Mouse (Mus musculus): ENCODE measurements around the gene Sfxn3.

Gene Sfxn3

DNA sequence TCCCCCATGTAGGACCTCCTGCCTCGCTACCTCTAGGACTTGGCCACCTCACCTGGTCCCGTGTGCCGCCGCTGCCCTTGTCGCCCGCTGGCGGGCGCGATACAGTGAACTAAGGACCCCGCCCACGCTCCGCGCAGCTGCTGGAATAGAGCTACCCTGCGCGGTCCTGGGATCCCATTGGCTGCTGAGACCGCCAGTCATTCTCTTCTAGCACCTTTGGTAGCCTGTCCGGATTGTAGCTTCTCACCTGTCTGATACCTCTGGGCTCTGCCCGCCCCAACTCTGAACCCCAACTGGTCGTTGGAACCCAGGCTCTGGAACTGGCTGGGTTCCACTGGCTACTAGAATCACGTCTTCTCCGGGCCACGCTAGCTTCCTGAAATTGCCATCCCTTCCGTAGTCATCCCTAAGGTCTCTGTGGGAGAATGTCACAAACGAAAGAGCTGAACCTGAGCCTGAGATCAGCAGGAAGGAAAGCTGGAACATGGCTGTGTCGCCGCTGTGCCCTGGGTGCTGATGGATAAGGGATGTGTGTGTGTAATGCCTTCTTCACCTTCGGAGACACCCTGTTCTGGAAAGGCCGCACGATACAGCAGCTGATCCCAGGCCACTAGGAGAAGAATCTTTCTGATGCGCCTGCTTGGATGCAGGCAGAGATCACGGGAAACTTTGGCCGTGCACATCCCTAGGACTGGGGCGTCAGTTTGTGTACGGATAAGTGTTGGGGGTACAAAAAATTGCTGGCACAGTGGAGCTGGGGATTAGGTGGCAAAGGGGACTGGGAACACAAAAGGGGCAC, 581 bp upstream of the Sfxn3 start:
- peak; percentile 72 to 82 for DNase-seq (ENCODE audit: low spot score in 2 of 2)

DNA sequence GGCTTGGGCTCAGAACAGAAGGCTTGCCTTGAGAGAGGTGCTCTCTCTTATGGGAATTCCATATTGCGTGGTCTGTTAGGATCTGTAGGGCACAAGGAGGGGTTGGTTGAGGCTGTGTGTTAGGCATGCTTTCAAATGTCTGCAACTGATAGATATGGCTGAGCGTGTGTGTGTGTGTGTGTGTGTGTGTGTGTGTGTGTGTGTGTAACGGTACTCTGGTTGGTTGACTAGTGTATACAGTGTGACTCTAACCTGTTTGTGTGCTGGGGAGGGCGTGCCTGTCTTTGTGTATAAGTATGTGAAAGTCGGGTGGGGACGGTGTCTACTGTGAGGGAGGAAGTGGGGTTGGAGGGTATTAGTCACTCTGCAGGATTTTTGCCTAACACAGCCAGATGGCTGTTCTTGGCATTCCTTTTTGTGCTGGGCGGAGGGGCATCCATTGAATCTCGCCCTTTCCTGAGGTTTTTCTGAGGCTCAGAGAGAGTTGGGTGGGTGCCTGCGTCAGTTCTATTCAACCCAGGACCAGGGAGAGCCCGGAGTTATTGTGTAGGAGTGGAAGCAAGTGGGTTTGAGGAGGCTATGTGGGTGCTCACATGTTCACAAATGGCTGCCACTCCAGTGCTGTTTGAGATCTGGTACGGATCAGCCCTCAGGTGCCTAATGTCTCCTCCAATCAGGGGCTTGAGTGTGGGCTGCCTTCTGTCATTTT, 786 bp downstream of the Sfxn3 start:
- peak in 1 of 2 experiments; percentile 53 for DNase-seq (ENCODE audit: low spot score in 2 of 2)

DNA sequence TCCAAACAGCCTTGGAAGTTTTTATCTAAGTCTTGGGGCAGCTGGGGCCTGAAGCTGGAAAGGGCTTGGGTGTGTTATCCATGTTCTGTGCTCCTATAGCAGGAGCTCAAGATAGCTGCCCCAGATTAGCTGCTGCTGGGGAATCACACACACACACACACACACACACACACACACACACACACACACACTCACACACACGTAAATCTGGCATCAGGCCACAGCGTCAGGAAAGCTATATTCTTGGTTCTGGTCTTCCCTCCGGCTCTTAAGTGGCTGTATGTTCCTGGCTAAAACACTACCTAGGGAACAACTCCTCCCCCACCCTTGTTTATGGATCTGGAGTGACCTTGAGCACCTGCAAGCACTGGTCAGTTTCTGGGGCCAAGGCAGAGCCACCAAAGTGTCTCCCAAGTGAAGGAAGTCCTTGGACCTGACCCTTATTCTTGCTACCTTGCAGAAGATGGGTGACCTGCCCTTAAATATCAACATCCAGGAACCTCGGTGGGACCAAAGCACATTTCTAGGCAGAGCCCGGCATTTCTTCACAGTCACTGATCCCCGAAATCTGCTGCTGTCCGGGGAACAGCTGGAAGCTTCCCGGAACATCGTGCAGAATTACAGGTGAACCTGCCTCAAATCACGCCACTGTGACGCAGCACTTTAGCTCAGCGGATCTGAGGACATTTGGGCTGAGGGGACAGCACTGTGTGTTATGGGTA, 1.5 kb downstream of the Sfxn3 start:
- no peak for DNase-seq (ENCODE audit: low spot score in 2 of 2)

DNA sequence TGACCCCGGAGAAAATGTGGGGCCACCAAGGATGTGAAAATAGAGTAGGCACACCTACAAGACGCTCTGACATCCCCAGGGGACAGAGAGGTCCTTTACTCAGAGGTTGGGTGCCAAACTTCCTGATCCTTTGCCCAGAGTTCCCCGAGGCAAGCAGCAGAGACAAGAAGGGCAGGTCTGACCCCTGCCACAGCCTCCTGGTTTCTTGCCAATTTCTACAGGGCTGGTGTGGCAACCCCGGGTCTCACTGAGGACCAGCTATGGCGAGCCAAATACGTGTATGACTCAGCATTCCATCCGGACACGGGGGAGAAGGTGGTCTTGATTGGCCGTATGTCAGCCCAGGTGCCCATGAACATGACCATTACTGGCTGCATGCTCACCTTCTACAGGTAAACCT, 2.2 kb downstream of the Sfxn3 start:
- no peak for DNase-seq (ENCODE audit: low spot score in 2 of 2)

DNA sequence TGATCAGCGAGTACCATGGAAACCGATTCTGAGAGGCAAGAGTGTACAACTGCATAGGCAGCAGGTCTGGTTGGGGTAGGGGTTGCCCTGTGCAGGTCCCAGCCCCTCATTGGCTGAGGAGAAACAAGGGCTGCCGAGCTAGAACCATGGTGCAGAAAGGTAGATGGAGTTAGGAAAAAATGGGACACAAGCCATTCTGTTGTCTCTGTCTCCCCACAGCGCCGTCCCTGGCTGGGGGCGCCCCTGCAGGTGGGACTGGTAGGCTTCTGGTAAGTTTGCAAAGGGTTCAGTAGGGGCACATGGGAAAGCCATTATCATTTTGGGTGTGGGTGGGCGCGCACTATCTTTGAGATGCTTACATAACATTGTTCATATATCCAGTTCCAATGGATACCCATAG, 6.1 kb downstream of the Sfxn3 start:
- no peak for DNase-seq (ENCODE audit: low spot score in 2 of 2)

DNA sequence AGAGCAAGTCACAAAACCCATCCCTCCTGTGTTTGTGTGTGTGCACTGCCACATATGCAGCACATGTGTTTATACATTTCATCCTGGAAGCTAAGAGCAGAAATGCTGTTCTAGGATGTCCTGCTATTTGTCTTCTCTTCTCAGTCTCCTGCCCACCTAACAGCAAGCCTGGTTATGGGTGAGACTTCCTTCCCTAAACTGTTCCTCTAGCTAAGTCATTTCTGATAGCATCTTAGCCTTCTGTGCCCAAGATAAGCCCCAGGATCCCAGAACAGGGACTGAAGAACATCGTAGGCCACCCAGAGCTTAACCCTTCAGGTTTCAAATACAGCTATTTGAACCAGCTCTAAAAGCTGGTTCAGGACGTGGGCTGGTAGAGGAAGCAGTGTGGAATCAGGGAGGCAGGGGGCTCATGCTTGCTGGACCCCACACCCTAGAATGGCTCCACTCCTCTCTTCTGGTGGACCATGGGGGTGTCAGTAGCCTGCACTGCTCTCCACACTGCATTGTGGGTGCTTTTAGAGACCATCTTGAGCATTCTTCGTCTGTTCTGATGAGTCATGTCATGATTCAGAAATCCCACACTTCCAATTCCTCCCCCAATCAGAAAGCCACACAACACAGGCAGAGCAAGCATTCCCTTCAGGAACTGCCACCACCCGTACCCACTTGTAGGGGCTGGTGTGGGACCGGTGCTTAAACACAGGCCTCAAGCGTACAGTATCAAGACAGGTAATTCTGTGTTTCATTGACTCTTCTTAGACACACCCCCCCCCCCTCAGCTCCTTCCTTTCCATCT, 7.8 kb downstream of the Sfxn3 start:
- no peak for DNase-seq (ENCODE audit: low spot score in 2 of 2)

DNA sequence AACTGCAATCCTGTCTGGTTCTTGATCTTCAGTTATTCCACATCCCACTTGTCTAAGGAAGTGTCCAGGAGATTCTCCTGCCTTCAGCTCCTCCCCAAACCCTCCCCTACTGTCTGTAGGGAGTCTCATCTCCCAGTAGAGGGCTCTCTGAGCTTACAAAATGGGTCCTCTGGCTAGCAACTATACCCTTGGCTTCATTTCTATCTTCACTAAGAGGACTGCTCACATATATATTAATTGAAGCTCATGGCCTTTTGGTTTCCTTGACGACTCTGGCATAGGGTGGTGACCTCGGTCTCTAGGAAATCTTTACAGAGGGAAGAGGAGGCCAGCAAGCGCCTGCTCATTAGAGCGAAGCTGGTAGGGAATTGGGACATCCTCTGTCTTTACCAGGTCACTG, 9.1 kb downstream of the Sfxn3 start:
- no peak for DNase-seq (ENCODE audit: low spot score in 2 of 2)

DNA sequence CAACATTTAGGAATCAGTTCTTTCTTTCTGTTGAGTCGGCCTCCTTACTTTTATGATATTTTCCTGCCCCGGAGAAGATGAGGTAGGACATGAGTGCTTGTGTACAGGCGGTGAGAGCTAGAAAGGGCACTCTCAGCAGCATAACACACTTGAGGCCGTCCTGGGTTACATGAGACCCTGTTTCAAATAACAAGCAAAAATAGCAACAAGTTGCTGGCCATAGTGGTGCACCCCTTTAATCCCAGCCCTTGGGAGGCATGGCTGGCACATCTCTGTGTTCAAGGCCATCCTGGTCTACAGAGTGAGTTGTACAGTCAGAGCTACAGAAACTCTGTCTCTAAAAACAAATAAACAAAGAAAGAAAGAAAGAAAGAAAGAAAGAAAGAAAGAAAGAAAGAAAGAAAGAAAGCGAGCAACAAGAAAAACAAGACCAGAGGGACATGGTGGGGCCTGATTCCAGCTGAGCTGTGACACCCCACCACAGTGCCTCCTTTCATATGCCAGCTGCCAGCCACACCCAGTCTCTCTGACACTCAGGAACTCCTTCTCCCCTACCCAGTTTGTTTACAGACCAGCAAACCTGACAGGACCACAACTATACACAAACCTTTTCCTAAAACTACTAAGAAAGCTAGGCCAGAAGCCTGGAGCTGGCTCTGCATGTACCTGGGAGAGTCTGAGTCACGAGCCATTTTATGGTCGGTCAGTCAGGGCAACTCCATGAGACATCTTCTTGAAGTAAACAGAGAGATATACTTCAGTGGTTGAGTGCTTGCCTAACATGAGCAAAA, 9.8 kb downstream of the Sfxn3 start:
- DNase-seq (ENCODE audit: low spot score in 2 of 2): no peak

DNA sequence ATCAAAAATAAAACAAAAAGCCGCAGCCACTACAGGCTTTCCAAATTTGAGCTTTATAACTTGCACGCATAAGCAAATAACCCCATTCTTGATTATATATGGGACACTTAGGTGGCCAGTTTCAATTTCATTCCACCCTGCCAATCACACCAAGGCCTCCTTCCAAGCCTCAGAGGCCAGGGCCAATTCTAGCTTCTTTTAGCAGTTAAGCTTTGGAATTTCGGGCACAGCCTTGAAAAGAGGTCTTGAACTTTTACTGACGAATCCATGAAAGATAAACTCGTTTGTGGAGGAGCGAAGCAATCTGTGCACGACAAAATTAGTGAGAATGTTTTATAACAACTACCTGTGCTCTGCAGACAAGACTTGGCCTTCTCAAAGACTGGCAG, 10.4 kb downstream of the Sfxn3 start:
- no peak for DNase-seq (ENCODE audit: low spot score in 2 of 2)

DNA sequence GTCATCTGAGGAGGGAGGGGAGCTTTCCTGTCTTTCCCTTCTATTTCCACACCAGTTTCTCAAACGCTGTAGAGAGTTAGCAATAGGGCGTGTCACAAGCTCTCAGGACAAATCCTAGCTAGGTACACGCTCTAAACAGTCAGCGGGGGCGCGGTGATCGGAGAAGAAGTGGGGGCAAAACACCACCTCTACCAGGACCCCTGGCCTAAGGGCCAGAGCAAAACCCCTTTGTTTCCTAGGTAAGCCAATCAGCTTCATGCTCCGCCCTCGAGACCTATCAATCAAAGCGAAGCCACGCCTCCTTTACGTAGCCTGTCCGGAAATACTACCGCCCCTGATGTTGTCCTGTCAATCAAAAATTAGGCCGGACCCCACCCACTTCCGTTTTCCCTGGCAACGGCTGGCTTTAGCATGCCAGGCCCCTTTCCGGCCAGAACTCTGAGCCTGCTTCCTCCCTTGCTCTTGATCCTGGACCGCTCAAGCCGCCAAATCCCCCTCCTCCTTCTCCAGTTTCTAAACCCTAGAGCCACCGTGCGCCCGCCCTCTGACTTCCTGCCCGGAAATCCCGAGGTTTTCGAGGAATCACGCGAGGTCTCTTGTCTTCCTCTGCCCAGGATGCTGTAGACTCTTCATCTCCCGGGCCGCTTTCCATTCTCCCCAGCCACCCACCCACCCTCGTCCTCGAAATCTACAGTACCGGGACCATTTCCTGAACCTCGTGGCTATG, 11.0 kb downstream of the Sfxn3 start:
- DNase-seq (ENCODE audit: low spot score in 2 of 2): peak; percentile 90 to 92

DNA sequence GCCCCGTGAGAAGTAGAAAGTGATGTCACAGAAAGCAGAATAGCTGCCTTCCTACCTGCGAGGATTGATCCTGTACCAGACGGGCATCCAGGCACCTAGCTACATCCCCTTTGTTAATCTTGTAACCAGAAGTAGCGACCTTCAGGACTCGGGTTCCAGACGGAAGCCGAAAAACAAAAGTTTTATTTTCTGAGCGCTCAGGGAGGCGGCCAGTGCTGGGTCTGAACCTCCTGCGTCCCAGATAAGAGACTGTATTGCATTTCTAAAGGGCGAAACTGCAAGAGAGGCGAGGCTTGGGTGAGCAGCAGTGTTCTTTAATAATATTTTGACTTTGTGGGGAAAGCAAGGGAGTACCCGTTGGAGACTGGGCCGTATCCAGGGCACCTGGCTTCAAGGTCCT, 11.5 kb downstream of the Sfxn3 start:
- peak in 1 of 2 experiments; percentile 23 for DNase-seq (ENCODE audit: low spot score in 2 of 2)

DNA sequence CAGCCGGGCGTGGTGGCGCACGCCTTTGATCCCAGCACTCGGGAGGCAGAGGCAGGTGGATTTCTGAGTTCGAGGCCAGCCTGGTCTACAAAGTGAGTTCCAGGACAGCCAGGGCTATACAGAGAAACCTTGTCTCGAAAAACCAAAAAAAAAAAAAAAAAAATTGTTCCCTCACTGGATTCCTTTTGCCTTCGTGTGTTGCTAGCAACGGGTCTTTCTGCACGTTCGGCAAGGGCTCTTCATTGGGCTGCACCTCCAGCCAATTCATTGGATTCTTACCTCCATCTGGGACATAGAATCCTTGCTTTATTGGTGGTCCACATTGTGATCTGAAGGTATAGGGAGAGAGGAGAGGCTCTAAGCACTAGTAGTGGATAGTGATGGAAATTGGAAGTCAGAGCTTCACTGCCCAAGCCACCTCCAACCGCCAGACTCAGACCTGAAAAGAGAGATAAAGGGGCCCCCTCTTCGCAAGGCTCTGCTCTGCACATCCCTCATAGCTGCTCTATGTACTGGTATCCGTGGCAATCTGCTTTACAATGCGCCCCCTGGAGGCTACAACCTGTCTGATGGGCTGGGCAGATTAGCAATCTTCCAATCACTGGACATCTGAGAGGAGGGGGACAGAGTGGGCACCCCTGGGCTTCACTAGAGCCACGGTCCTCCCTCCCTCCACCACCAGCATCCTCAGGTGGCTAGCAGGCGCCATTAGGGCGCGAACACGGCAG, 16.4 kb downstream of the Sfxn3 start:
- DNase-seq (ENCODE audit: low spot score in 2 of 2): peak; percentile 54 to 79

DNA sequence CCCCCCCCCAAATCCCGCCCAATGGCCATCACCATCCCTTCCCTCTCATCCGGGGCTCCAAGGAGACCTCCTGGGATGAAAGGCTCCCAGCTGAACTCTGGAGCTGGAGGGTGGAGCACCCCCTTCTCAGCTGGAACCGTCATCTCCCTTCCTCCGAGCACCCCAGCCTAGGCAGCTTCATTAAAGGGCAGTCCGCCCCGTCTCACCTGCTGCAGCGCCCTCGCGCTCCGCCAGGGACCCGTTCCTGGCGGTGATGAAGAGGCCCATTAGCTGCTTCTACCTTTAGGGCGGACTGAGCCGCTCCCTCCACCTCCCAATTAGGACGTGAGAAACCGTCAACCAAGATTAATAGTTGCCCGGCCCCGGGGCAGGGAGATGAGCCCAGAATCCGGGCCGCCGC, 17.9 kb downstream of the Sfxn3 start:
- no peak for DNase-seq (ENCODE audit: low spot score in 2 of 2)

DNA sequence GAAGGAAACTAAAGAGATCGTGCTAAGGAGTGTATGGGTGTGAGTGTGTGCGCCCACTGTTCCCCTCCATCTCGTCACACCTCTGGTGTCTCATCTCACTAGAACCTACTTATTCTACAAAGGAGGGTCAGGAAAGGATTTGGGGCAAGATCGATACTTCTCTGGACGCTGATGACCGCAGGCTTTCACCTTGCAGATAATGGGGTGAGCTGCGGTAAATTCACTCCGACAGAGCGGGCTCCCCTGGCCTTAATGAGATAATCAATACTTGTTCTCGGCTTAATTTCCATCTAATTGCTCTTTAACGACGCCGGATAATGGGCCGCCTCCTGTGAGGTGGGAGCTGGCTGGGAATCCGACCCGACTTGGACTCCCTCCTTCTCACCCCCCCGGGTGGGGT, 19.9 kb downstream of the Sfxn3 start:
- no peak for DNase-seq (ENCODE audit: low spot score in 2 of 2)

DNA sequence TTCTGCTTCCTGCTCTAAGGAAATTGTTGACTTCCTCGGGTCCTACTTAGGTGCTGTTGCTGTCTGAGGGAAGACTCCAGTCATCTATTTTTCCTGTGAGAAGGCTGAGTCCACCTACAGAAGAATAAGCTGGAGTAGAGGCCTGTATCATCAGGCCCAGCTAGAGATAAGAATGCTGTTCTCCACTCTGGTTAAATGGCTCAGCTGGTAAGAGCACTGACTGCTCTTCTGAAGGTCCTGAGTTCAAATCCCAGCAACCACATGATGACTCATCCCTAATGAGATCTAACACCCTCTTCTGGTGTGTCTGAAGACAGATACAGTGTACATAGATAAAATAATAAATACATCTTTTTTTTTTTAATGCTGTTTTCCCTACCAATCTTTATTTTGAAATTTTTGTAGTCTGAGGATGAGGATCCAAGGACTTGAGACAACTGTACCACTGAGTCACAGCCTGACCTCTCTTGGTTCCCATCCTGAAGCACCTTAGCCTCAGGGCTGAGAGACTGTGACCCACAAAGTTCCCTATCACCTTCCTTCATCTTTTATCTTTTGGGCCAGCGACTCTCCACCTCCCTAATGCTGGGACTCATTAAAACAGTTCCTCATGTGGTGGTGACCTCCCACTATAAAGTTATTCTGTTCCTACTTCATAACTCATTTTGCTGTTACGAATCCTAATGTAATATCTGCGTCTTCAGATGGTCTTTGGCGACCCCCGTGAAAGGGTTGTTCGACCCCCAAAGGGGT, 20.6 kb downstream of the Sfxn3 start:
- no peak for DNase-seq (ENCODE audit: low spot score in 2 of 2)

DNA sequence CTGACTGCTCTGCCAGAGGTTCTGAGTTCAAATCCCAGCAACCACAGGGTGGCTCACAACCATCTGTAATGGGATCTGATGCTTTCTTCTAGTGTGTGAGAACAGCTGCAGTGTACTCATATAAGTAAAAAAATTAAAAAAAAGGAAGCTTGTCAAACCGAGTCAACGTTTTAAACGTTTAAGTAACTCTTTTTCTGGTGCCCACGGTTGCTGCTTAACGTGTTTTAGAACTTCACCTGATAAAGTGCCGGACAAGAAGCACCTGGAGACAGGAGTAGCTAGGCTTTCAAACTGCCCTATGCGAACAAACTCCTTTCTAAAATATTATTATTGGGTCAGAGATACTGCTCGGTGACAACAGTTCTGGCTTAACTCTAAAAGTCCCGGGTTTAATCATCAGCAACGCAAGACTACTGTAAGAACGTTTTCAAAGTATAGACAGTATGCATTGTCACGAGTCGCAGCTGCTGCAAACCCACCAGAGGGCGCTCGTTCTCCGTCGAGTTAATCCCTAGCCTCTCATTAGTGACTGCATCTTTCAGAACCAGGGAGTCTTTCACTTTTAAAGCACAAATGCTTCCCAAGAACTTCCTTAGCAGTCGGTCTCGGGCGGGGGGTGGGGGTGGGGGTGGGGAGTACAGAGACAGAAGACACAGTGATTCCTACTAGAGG, 26.7 kb downstream of the Sfxn3 start:
- DNase-seq (ENCODE audit: low spot score in 2 of 2): peak; percentile 91 to 98

DNA sequence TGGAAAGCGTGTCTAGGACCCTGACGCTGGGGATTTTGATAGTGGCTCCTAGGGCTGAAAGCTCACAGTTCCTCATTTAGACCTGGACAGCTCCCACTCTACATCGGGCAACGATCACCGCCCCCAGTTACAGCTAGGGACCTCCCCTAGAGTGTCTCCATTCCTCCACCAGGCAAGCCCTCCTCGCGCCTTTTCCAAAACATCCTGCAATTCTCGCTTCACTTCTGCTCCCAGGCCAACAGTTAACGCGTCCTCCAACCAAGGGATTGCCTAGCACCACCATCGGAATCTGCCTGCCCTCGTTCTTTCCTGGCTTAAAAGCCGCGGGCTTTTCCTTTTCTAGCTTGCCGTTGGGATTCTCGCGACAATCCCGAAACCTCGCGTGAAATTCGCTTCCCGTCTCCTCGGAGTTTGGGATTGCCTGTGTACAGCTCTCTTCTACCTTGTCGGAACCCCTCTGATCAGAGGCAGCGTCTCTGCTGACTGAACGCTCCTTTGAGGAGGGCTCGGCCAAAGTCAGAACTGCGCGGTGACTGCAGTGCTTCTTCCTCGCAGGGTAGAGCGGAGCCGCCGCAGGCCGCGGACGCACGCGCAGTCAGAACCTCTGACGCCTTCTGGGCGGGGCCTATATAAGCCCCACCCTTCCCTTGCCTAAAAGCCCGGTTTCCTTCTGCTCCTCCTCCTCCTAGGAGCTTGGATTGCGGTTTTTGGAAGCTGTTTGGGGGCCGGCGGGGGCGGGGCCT, 27.4 kb downstream of the Sfxn3 start, which contains the start of gene Kazald1:
Kazald1 (plus strand) TSS at position 662 of the 743 bp plus-strand sequence.
- peak; percentile 92 to 97 for DNase-seq (ENCODE audit: low spot score in 2 of 2)

All from spleen, postnatal 4 days (tissue).